In genomic region chr3:93593512-93593911, GRCm38 (mm10) we compare ENCODE assay signal across 11 mouse cellular contexts. TPM values are rescaled to one million over a fixed set of nuclear protein-coding genes. Genes with fewer than 3 reads are reported as not detected.
DNase-seq lines count a peak whose midpoint lies in the region; TF ChIP-seq lines count a peak whose summit lies in the region.
"Had no signal": no experiment of that assay in that cellular context is flagged by ENCODE, and none has a peak within 500 bp of the region (broad histone marks: within the 10 kb centered on the region; RNA-seq: fewer than 3 reads in every experiment).

No protein-coding gene starts in this region.

- no peak for DNase-seq in layer of hippocampus, adult 2 months (ENCODE audit: low spot score in 2 of 2)
- DNase-seq in layer of hippocampus, adult 9-10 months (ENCODE audit: low spot score) = no peak
- DNase-seq in MEL (ENCODE audit: low read depth, low spot score) = peak; percentile 69
- DNase-seq in brain, adult 2 months (ENCODE audit: low read depth, low spot score) = peak; percentile 39
- peak; percentile 77 for DNase-seq in heart, embryonic 10.5 days (ENCODE audit: low spot score)
- DNase-seq in lung, adult 18-20 months = peak; percentile 61 to 77
- DNase-seq in spleen, postnatal 4 days (ENCODE audit: low spot score in 2 of 2) = peak; percentile 16 to 63
- DNase-seq in right cerebral cortex, postnatal 10 days (ENCODE audit: low spot score in 2 of 2) = no peak

- TF ChIP-seq EP300 in MEL (IDR thresholded peaks at IDR 0.05; ENCODE audit: low read depth in 1 of 2, low read length in 2 of 2) = no peak

- H3K79me2 ChIP-seq in MEL (ENCODE audit: control insufficient read depth, insufficient read depth, low read length, poor library complexity) = no peaks in the 10 kb centered on the region

- no peak for TF ChIP-seq POLR2A in MEL (IDR thresholded peaks at IDR 0.05; ENCODE audit: control insufficient read depth in 1 of 2, insufficient read depth in 1 of 2, low read depth in 1 of 2, low read length in 2 of 2, poor library complexity in 1 of 2)

- peak; percentile 80 for TF ChIP-seq RAD21 in MEL (IDR thresholded peaks at IDR 0.05; ENCODE audit: low read depth, low read length)

- H3K27ac ChIP-seq in layer of hippocampus, adult 2 months = no peak overlapping the region
- H3K27ac ChIP-seq in MEL (ENCODE audit: control insufficient read depth, low read depth, low read length) = no peak overlapping the region
- no peak overlapping the region for H3K27ac ChIP-seq in heart, embryonic 10.5 days
- H3K27ac ChIP-seq: embryonic facial prominence, embryonic 12.5 days had no signal

- peak; percentile 74 for TF ChIP-seq CTCF in layer of hippocampus, adult 2 months (conservative IDR thresholded peaks at IDR 0.05)
- TF ChIP-seq CTCF in MEL (IDR thresholded peaks at IDR 0.05 in 2 of 3, conservative IDR thresholded peaks at IDR 0.05 in 1 of 3; ENCODE audit: control insufficient read depth in 1 of 3, insufficient read depth in 1 of 3, low read depth in 2 of 3, low read length in 3 of 3, poor library complexity in 1 of 3, severe bottlenecking in 1 of 3) = peak; percentile 64 to 85 (median 72)

- H3K4me3 ChIP-seq in layer of hippocampus, adult 2 months = no peak overlapping the region
- no peak overlapping the region for H3K4me3 ChIP-seq in MEL (ENCODE audit: control insufficient read depth in 1 of 2, insufficient read depth in 1 of 2, low read depth in 2 of 2, low read length in 2 of 2)
- H3K4me3 ChIP-seq in heart, embryonic 10.5 days = no peak overlapping the region
- H3K4me3 ChIP-seq: embryonic facial prominence, embryonic 12.5 days had no signal

- no peaks in the 10 kb centered on the region for H3K27me3 ChIP-seq in MEL (ENCODE audit: control insufficient read depth in 1 of 2, insufficient read depth in 2 of 2, low read length in 2 of 2)
- no peaks in the 10 kb centered on the region for H3K27me3 ChIP-seq in heart, embryonic 10.5 days (ENCODE audit: insufficient read depth, poor library complexity, severe bottlenecking)
- H3K27me3 ChIP-seq: embryonic facial prominence, embryonic 12.5 days had no signal

- H3K4me1 ChIP-seq in MEL (ENCODE audit: control insufficient read depth in 1 of 2, insufficient read depth in 2 of 2, low read length in 2 of 2) = peaks cover 0 to 9% of the 10 kb centered on the region in 2 experiments; a peak in 2 of 4 replicates
- H3K4me1 ChIP-seq in heart, embryonic 10.5 days = no peaks in the 10 kb centered on the region

- H3K9me3 ChIP-seq in MEL (replicated peaks; ENCODE audit: insufficient read depth, low read length) = no peaks in the 10 kb centered on the region
- H3K9me3 ChIP-seq in heart, embryonic 10.5 days = no peaks in the 10 kb centered on the region
- H3K9me3 ChIP-seq: embryonic facial prominence, embryonic 12.5 days had no signal

- H3K36me3 ChIP-seq in MEL (ENCODE audit: control insufficient read depth in 1 of 2, insufficient read depth in 2 of 2, low read length in 2 of 2) = peaks cover 0 to 11% of the 10 kb centered on the region in 2 experiments; a peak in 2 of 4 replicates
- H3K36me3 ChIP-seq in heart, embryonic 10.5 days = no peaks in the 10 kb centered on the region
- H3K36me3 ChIP-seq: embryonic facial prominence, embryonic 12.5 days had no signal

- H3K9ac ChIP-seq in MEL (ENCODE audit: control insufficient read depth, low read depth, low read length, poor library complexity, severe bottlenecking) = no peak overlapping the region
- H3K9ac ChIP-seq: embryonic facial prominence, embryonic 12.5 days had no signal

- WGBS in heart, embryonic 10.5 days = 48% methylated on average over 1 of the region's 1 CpGs

TF ChIP-seq in MEL, 35 proteins besides CTCF, POLR2A, EP300 and RAD21:
- TF ChIP-seq SMC3 (IDR thresholded peaks at IDR 0.05; ENCODE audit: low read depth, low read length) = peak; percentile 95
- TF ChIP-seq USF2 (IDR thresholded peaks at IDR 0.05; ENCODE audit: borderline replicate concordance in 1 of 2, insufficient read depth in 1 of 2, low read depth in 1 of 2, low read length in 2 of 2) = no peak
- peak; percentile 89 for TF ChIP-seq ZC3H11A (IDR thresholded peaks at IDR 0.05; ENCODE audit: low read depth, low read length)
TF ChIP-seq in MEL: peak in this region for 2.

RNA-seq across cellular contexts. Expression of gene S100a10, which starts 38.6 kb away (rescaled TPM):
- total RNA-seq in layer of hippocampus, adult 2 months (2021) = 10 to 100 TPM; 18.7 to 23.6 TPM
- 81.1 and 108 TPM in 2 replicates for total RNA-seq in MEL (2012; rRNA removed)
- 10 to 100 TPM in 1 of 2 experiments, not detected in 1; 92.5 TPM for polyA plus RNA-seq in MEL (2012; ENCODE audit: insufficient read depth in 1 of 2, insufficient read length in 2 of 2, low read depth in 1 of 2, low replicate concordance in 2 of 2, missing spikeins in 1 of 2)
- polyA plus RNA-seq in heart, embryonic 10.5 days (2016; fragmentation: Nextera tagmentation; extraction: Ambion mirVana) = 192 and 203 TPM in 2 replicates

RNA-seq across cellular contexts. Expression of gene Tdpoz2, which starts 59.0 kb away (rescaled TPM):
- not detected for total RNA-seq in layer of hippocampus, adult 2 months (2021)
- not detected in 2 replicates for total RNA-seq in MEL (2012; rRNA removed)
- not detected for polyA plus RNA-seq in MEL (2012; ENCODE audit: insufficient read depth in 1 of 2, insufficient read length in 2 of 2, low read depth in 1 of 2, low replicate concordance in 2 of 2, missing spikeins in 1 of 2)
- polyA plus RNA-seq in heart, embryonic 10.5 days (2016; fragmentation: Nextera tagmentation; extraction: Ambion mirVana) = not detected in 2 replicates
- total RNA-seq: left cerebral cortex, postnatal 25 days had no signal
- polyA plus RNA-seq: embryonic facial prominence, embryonic 12.5 days; stomach, embryonic 14.5 days had no signal

Comparison
In these comparisons a context has a peak if more than half of its experiments do, and no peak if none do; other contexts are left out.
1. DNase-seq: peak in MEL (single experiment), brain, adult 2 months (single experiment), heart, embryonic 10.5 days (single experiment), lung, adult 18-20 months (2 of 2) and spleen, postnatal 4 days (2 of 2); none in layer of hippocampus, adult 2 months (0 of 2), layer of hippocampus, adult 9-10 months (single experiment) and right cerebral cortex, postnatal 10 days (0 of 2).